Mouse (Mus musculus) heart, postnatal 14 days (tissue): Measurements from ENCODE around the gene Rnf214. TPM values are rescaled to one million over a fixed set of nuclear protein-coding genes. Genes with fewer than 3 reads are reported as not detected.
A peak's percentile ranks its signal among the peaks of the same experiment; 100 is the strongest.
"Not testable (repeated sequence)": the region's sequence is repeated elsewhere in the genome, so short reads cannot be mapped to it uniquely, and the experiment has no call there.

Experiments used
- DNase-seq, 2 experiments: peaks; one replicate each; pipeline ENCODE4 v3.0.0; 2021 to 2022
- intact Hi-C: fragments of 180-260 bp; cut with DNase I; formaldehyde crosslinking; loops from one replicate; pipeline ENCODE4 v1.15.1; 2025
- total RNA-seq, 2 experiments: library from RNA; stranded (reverse); gene quantifications; 2 replicates each; pipeline ENCODE4 v1.2.3; 2021

The Rnf214 gene
- total RNA-seq, 2 experiments from 2014 or later, result 27.9 to 28.3 TPM

- intact Hi-C loops, result no loop called here
- no peak for DNase-seq
These were observed 44.9 kb downstream of the Rnf214 start for GRCm38 (mm10) chr9:45861813-45862212.

GRCm38 (mm10) chr9:45859364-45859763 lies 47.3 kb downstream of the Rnf214 start:
- DNase-seq, result no peak
- intact Hi-C loops, result no loop called here

GRCm38 (mm10) chr9:45854136-45854535 lies 52.6 kb downstream of the Rnf214 start:
- intact Hi-C loops, result no loop called here
- no peak for DNase-seq

GRCm38 (mm10) chr9:45853695-45854094 lies 53.0 kb downstream of the Rnf214 start:
- intact Hi-C loops, result no loop called here
- DNase-seq, result no peak

GRCm38 (mm10) chr9:45851776-45852175 lies 54.9 kb downstream of the Rnf214 start:
- DNase-seq, result no peak
- intact Hi-C loops, result no loop called here

- DNase-seq, result no peak
- intact Hi-C loops, result no loop called here
These were observed 55.4 kb downstream of the Rnf214 start for GRCm38 (mm10) chr9:45851330-45851729.

GRCm38 (mm10) chr9:45850528-45851155 lies 56.1 kb downstream of the Rnf214 start:
- intact Hi-C loops, result no loop called here
- DNase-seq, result peak in 1 of 2 experiments; percentile 21

GRCm38 (mm10) chr9:45849528-45850408 lies 56.9 kb downstream of the Rnf214 start:
- intact Hi-C loops, result no loop called here
- peak; percentile 69 to 79 for DNase-seq

GRCm38 (mm10) chr9:45846891-45847460 lies 59.7 kb downstream of the Rnf214 start:
- no peak for DNase-seq
- intact Hi-C loops, result no loop called here

GRCm38 (mm10) chr9:45846176-45846575 lies 60.5 kb downstream of the Rnf214 start:
- DNase-seq, result not testable (repeated sequence)

GRCm38 (mm10) chr9:45845541-45845940 lies 61.2 kb downstream of the Rnf214 start:
- no peak for DNase-seq
- intact Hi-C loops, result no loop called here

More at GRCm38 (mm10) chr9:45846176-45846575, 60.5 kb downstream of the Rnf214 start:
- intact Hi-C loops, result not testable (repeated sequence)

- DNase-seq, result no peak
- intact Hi-C loops, result no loop called here
These were observed 62.9 kb downstream of the Rnf214 start for GRCm38 (mm10) chr9:45843780-45844179.

GRCm38 (mm10) chr9:45843007-45843406 lies 63.7 kb downstream of the Rnf214 start:
- intact Hi-C loops, result no loop called here
- no peak for DNase-seq

- DNase-seq, result no peak
- intact Hi-C loops, result no loop called here
These were observed 65.3 kb downstream of the Rnf214 start for GRCm38 (mm10) chr9:45841458-45841857.

- peak in 1 of 2 experiments; percentile 16 for DNase-seq
- intact Hi-C loops, result no loop called here
These were observed 66.4 kb downstream of the Rnf214 start for GRCm38 (mm10) chr9:45840331-45840730.

- DNase-seq, result no peak
- intact Hi-C loops, result loop anchor here (5.0 kb wide), 1 partner anchor 37 kb away; no protein-coding TSS in a partner anchor
These were observed 66.8 kb downstream of the Rnf214 start for GRCm38 (mm10) chr9:45839982-45840300.

GRCm38 (mm10) chr9:45839139-45839981 lies 67.4 kb downstream of the Rnf214 start:
- peak in 1 of 2 experiments; percentile 40 for DNase-seq
- intact Hi-C loops, result loop anchor here (5.0 kb wide), 1 partner anchor 38 kb away; no protein-coding TSS in a partner anchor

GRCm38 (mm10) chr9:45838434-45839138 lies 68.1 kb downstream of the Rnf214 start, which contains the start of gene Bace1:
Gene Bace1, plus strand, starts transcription at chr9:45838580.
- intact Hi-C loops, result loop anchor here (5.0 kb wide), 1 partner anchor 39 kb away; no protein-coding TSS in a partner anchor
- DNase-seq, result peak; percentile 83 to 89

GRCm38 (mm10) chr9:45838069-45838433 lies 68.7 kb downstream of the Rnf214 start:
- no peak for DNase-seq
- intact Hi-C loops, result loop anchor here (5.0 kb wide), 1 partner anchor 39 kb away; no protein-coding TSS in a partner anchor

GRCm38 (mm10) chr9:45833461-45833860 lies 73.2 kb downstream of the Rnf214 start:
- intact Hi-C loops, result no loop called here
- DNase-seq, result no peak
